Mouse (Mus musculus): ENCODE measurements around the gene Ttc7b.
A peak's percentile ranks its signal among the peaks of the same experiment; 100 is the strongest.

The Ttc7b gene

GRCm38 (mm10) chr12:100520077-100520793, 391 bp downstream of the Ttc7b start:
- peak; percentile 47 to 81 for DNase-seq

GRCm38 (mm10) chr12:100519684-100520076, 946 bp downstream of the Ttc7b start:
- DNase-seq, result peak; percentile 71 to 86

DNA sequence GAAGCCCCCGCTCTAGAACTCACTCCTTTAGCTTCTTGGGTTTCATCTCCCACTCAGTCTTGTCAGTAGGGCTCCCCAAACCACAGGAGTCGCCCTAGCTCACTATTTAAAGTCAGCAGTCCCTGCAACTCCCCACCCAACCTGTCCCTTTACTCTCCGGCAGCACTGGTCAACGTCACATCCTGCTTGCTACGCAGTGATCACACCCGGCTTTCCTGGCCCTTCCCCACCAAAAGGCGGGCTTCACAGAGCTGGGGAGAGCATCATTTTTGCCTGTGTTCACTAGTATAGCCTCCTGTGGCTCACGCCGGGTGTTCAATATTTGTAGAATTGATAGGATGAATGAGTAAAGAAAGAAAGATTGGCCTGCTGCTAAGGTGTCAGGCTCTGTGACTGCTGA, 3.3 kb downstream of the Ttc7b start:
- no peak for DNase-seq

GRCm38 (mm10) chr12:100516161-100516838, 4.3 kb downstream of the Ttc7b start:
- DNase-seq, result peak; percentile 48 to 59

GRCm38 (mm10) chr12:100515493-100515892, 5.1 kb downstream of the Ttc7b start:
- DNase-seq, result no peak

GRCm38 (mm10) chr12:100514611-100515010, 6.0 kb downstream of the Ttc7b start:
- DNase-seq, result no peak

DNA sequence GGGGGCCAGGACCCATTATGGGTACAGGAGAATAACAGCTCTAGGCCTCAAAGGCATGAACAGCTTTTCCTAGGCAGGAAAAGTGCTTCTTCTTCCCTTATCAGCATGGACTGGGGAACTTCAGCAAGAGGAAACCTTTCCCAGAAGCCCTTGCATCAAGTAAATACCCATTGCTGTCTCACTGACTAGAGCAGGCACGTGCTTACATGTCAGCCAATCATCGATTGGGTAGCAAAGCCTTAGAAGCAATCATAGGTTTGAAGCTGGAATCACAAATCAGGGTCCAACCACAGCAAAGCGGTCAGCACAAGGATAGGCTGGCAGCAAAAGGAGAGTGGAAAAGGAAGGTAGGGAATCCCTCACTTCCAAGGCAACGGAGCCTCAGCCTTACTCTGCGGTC, 7.5 kb downstream of the Ttc7b start:
- no peak for DNase-seq

- DNase-seq, result peak in 1 of 2 experiments; percentile 69
Observed at GRCm38 (mm10) chr12:100512641-100513040, 8.0 kb downstream of the Ttc7b start.

DNA sequence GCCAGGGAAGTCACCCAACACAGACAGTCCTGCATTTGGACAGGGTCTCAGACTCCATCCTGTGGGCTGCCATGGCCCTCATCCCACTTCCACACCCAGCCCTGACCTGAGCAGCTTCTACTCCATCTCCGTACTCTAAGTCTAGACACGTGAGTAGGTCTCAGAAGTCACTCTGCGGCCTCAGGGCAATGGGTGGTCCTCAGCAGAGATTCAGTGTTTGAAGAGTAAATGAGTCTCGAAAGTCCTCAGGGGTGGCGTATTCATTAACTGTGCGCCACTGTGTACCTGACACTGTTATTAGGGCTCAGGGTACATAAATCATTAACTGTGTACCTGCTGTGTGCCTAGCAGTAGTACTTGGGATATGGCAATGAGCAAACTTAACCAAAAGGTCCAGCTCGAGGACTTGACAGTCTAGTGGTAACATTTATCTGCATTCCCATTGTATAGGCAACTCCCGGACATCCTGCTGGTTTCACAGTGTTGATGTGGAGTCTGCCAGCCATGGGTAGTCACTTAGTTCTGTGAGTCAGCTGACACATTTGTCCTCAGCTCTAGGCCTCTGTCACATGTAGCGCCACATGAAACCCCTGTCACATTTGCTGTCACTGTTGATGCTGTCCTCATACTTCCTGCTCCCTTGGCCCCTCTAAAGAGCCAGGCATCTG, 10.9 kb downstream of the Ttc7b start:
- no peak for DNase-seq

- no peak for DNase-seq
Observed at GRCm38 (mm10) chr12:100508668-100509067, 12.0 kb downstream of the Ttc7b start.

DNA sequence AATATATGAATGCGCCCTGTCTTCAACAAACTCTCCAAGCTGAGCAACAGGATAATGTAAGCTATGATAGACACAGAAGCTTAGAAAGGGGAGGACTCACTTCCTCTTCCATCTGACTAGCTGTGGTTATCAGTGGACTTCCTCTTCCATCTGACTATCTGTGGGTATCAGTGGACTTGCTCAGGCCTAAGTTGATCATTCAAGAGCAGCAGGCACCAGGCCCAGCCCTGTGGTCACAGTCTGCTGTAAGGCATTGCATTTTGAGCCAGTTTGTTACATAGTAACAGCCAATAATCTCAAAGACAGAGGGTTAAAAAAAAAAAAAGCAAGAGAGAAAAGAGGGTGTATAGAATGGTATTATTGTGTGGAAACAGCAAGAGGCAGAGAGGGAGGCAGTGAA, 15.1 kb downstream of the Ttc7b start:
- DNase-seq, result peak in 1 of 2 experiments; percentile 34

DNA sequence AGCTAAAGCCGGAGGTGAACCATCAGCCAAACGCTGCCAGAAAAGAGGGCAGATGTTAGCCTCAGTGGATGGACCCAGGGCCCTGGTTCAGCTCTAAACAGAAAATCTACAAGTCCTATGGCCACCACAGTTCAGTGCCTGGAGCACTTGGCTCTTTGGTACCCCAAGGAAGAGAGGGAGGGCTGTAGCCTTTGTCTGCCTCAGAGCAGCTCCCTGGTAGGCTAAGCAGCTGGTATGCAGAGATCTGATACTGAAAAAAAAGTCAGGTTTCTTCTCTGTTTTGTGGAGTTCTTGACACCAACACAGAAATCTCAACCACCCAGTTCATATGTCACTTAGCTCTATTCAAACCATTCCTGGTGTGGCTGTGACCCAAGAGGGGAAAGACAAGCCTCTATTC, 16.0 kb downstream of the Ttc7b start:
- no peak for DNase-seq

DNA sequence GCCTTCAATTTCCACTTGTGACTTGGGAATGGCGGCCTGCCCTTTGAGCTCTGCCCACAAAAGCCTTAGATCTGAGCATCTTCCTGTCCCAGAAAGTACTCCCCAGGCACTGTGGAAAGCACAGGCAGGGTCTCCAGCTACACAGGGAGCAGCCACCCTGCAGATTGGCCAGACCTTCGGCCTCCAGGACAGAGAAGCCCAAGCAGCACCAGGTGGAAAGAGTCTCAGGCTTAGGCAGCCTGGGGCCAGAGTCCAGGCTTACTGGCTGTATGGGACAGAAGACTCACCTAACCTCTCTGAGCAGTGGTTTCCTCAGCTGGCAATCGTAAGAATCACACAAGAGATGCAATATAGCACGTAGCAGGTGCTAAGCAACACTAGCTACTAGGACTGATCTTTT, 17.0 kb downstream of the Ttc7b start:
- peak; percentile 35 to 70 for DNase-seq

GRCm38 (mm10) chr12:100502544-100502943, 18.1 kb downstream of the Ttc7b start:
- DNase-seq, result peak in 1 of 2 experiments; percentile 15

DNA sequence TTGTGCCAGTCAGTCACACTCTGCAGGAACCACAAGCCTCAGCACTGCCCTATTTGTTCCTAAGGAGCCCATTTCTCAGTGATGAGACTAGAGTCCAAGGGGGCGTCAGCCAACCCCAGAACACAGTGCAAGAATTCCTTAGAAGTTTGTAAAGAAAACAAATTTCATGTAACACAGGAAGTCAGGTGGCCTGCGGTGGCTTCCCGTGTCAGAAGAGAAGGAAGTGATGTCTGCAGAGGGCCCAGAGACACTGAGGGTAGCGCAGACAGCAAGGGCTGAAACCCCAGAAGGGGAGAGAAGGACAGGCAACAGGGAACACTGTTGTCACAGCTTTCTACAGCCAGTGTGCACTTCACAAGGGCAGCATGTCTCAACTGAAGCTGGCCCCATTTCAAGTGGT, 19.4 kb downstream of the Ttc7b start:
- peak in 1 of 2 experiments; percentile 34 for DNase-seq

GRCm38 (mm10) chr12:100499469-100499868, 21.2 kb downstream of the Ttc7b start:
- DNase-seq, result no peak

DNA sequence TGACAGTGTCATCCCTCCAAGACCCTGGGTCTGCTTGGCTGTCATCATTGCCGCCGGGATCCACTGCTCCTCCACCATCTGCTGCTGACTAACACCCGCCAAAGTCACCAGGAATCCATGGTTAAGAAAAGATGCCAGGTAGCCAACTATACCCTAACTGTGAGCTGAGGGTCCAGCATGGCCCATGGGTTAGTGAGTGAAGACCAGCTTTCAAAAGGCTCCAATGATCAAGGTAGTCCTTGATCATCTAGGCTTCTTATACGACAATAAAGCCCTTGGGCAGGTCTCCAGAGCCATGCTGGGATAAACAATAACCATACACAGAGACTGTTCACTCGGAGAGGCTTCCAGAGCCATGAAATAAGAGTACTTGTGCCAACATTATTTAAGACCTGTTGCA, 22.6 kb downstream of the Ttc7b start:
- no peak for DNase-seq

- DNase-seq, result no peak
Observed at GRCm38 (mm10) chr12:100495083-100495482, 25.5 kb downstream of the Ttc7b start.

DNA sequence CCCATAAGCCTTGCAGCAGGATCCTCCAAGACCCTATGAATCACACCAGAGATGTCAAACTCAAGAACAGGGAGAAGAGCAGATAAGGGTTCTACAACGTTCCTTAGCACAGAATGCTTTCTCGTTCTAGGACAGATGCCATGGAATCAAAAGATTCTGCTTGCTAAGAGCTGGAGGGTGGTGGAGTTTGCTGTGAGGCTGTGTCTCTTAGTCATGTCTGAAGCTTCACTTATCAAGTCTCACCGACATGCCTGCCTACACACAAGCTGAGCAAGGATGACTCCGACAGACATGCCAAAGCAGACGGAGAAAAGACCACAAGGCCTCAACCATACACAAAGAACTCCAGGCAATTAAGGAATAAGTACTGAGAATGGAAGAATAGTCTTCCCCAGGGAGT, 27.4 kb downstream of the Ttc7b start:
- no peak for DNase-seq

DNA sequence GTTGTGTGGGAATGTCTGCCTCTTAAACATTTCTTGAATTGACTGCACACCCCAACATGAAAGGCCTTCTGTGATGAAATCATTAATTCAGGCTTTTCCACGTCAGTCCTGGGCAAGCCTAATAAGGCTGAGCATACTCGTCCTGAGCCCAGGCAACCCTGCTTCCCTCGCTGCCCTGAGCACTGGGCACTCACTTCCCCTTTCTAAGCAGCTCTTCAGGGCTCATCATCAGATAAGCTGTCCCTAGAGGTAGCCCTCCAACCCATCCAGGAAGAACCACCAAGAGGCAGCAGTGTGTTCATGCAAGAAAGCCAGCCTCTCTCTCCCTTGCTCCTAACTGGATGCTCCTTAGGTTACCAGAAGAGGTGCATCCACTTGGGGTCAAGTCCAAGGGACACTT, 27.9 kb downstream of the Ttc7b start:
- no peak for DNase-seq

- DNase-seq, result no peak
Observed at GRCm38 (mm10) chr12:100491967-100492611, 28.5 kb downstream of the Ttc7b start.

DNA sequence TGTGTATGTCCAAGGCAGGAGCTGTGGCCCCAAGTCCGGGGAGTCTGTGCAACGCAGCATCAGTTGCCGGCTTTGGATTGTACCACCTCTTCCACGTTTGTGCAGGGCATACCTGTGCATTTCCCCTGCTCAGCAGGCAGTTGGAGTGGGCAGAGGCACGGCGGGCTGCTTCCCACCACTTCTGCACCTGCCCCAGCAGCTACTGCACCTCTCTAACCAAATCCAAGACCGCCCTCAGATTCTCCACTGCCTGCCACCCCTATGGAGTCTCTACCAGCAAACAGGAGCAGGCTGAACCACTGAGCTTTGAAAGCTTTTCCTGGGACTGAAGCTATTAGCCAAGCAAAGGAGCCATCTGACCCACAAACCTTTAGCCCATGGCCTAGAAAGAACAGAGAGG, 30.8 kb downstream of the Ttc7b start:
- DNase-seq, result no peak

DNA sequence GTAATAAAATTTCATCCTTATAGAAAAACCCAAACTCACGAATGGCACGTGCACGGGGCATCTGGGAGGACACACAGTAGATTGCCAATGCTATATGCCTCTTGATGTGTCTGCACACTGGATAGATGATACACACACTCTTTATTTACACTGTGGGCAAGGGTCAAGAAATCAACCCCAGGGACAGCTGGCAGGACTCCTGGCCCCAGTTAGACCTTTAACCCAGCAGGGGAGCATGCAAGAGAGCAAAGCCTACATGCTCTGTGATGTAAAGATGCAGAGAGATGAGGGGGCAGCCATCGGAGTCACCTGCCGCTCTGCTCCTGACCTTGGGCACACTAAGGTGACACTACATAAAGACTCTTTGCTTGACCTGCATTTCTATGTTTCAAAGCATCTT, 32.3 kb downstream of the Ttc7b start:
- DNase-seq, result peak in 1 of 2 experiments; percentile 50
